Mouse (Mus musculus): ENCODE results near the gene Frmd4b.
A peak's percentile ranks its signal among the peaks of the same experiment; 100 is the strongest.
"Not testable (repeated sequence)": the region's sequence is repeated elsewhere in the genome, so short reads cannot be mapped to it uniquely, and the experiment has no call there.

Frmd4b gene

GRCm38 (mm10) chr6:97283676-97284075 is 333.7 kb downstream of the Frmd4b start:
- no peak for DNase-seq

GRCm38 (mm10) chr6:97278878-97279277 is 338.5 kb downstream of the Frmd4b start:
- no peak for DNase-seq

- peak; percentile 78 for DNase-seq
Measured at GRCm38 (mm10) chr6:97278014-97278787, 339.1 kb downstream of the Frmd4b start.

GRCm38 (mm10) chr6:97276890-97277497 is 340.3 kb downstream of the Frmd4b start:
- DNase-seq: no peak

- no peak for DNase-seq
Measured at GRCm38 (mm10) chr6:97276366-97276765, 341.0 kb downstream of the Frmd4b start.

- no peak for DNase-seq
Measured at GRCm38 (mm10) chr6:97275760-97276159, 341.6 kb downstream of the Frmd4b start.

GRCm38 (mm10) chr6:97273777-97274176 is 343.6 kb downstream of the Frmd4b start:
- no peak for DNase-seq

- no peak for DNase-seq
Measured at GRCm38 (mm10) chr6:97273058-97273710, 344.2 kb downstream of the Frmd4b start.

- no peak for DNase-seq
Measured at GRCm38 (mm10) chr6:97272349-97272748, 345.0 kb downstream of the Frmd4b start.

GRCm38 (mm10) chr6:97269596-97269995 is 347.7 kb downstream of the Frmd4b start:
- no peak for DNase-seq

- DNase-seq: no peak
Measured at GRCm38 (mm10) chr6:97267132-97267531, 350.2 kb downstream of the Frmd4b start.

GRCm38 (mm10) chr6:97266661-97267060 is 350.7 kb downstream of the Frmd4b start:
- DNase-seq: no peak

- no peak for DNase-seq
Measured at GRCm38 (mm10) chr6:97265705-97266104, 351.6 kb downstream of the Frmd4b start.

GRCm38 (mm10) chr6:97265240-97265639 is 352.1 kb downstream of the Frmd4b start:
- DNase-seq: no peak

- not testable (repeated sequence) for DNase-seq
Measured at GRCm38 (mm10) chr6:97263750-97264149, 353.6 kb downstream of the Frmd4b start.

- no peak for DNase-seq
Measured at GRCm38 (mm10) chr6:97262229-97262628, 355.1 kb downstream of the Frmd4b start.

- DNase-seq: not testable (repeated sequence)
Measured at GRCm38 (mm10) chr6:97259926-97260325, 357.4 kb downstream of the Frmd4b start.

- DNase-seq: no peak
Measured at GRCm38 (mm10) chr6:97258489-97258888, 358.9 kb downstream of the Frmd4b start.

GRCm38 (mm10) chr6:97252711-97253221 is 364.6 kb downstream of the Frmd4b start, which contains the start of gene Lmod3:
Lmod3 (minus strand) TSS chr6:97252759.
- no peak for DNase-seq

- no peak for DNase-seq
Measured at GRCm38 (mm10) chr6:97252086-97252485, 365.3 kb downstream of the Frmd4b start.

GRCm38 (mm10) chr6:97250966-97251365 is 366.4 kb downstream of the Frmd4b start:
- peak; percentile 43 for DNase-seq

- DNase-seq: no peak
Measured at GRCm38 (mm10) chr6:97245200-97245599, 372.1 kb downstream of the Frmd4b start.

- DNase-seq: no peak
Measured at GRCm38 (mm10) chr6:97242522-97242921, 374.8 kb downstream of the Frmd4b start.

GRCm38 (mm10) chr6:97240092-97240491 is 377.2 kb downstream of the Frmd4b start:
- DNase-seq: no peak
